Mouse (Mus musculus) kidney, embryonic 16.5 days (tissue): ENCODE measurements around the gene Pomgnt2. TPM values are rescaled to one million over a fixed set of nuclear protein-coding genes. Genes with fewer than 3 reads are reported as not detected.
A peak's percentile ranks its signal among the peaks of the same experiment; 100 is the strongest.
"Not testable (repeated sequence)": the region's sequence is repeated elsewhere in the genome, so short reads cannot be mapped to it uniquely, and the experiment has no call there.

ENCODE experiments used
- ATAC-seq: fragments of 200-750 bp; cut with Nextera tagmentation; 2 replicates; pipeline ENCODE4 v1.8.0; 2017; ENCODE audit warnings: moderate TSS enrichment; ENCODE audit not compliant: low FRiP score, low TSS enrichment
- H3K27ac ChIP-seq: fragments of 300-500 bp; sonication (generic); 2 replicates; pipeline ENCODE4 v1.5.1; 2014; ENCODE audit warnings: low read length
- H3K27me3 ChIP-seq: fragments of 300-500 bp; sonication (generic); 2 replicates; pipeline ENCODE4 v1.6.1; 2014; ENCODE audit warnings: low read length, control low read depth, mixed read lengths; ENCODE audit not compliant: insufficient read depth
- H3K36me3 ChIP-seq: fragments of 300-500 bp; sonication (generic); 2 replicates; pipeline ENCODE4 v1.6.1; 2014; ENCODE audit warnings: low read length, control low read depth, mixed read lengths; ENCODE audit not compliant: insufficient read depth
- H3K4me1 ChIP-seq: fragments of 300-500 bp; sonication (generic); 2 replicates; pipeline ENCODE4 v1.6.1; 2014; ENCODE audit warnings: low read length, control low read depth, mixed read lengths; ENCODE audit not compliant: insufficient read depth
- H3K4me2 ChIP-seq: fragments of 300-500 bp; sonication (generic); replicated peaks from 2 replicates; pipeline ENCODE4 v1.6.1; 2014; ENCODE audit warnings: low read depth, low read length
- H3K4me3 ChIP-seq: fragments of 300-500 bp; sonication (generic); 2 replicates; pipeline ENCODE4 v1.5.1; 2014; ENCODE audit warnings: mild to moderate bottlenecking, low read length
- H3K9ac ChIP-seq: fragments of 300-500 bp; sonication (generic); replicated peaks from 2 replicates; pipeline ENCODE4 v1.6.1; 2014; ENCODE audit warnings: low read length
- H3K9me3 ChIP-seq: fragments of 300-500 bp; sonication (generic); 2 replicates; pipeline ENCODE4 v1.6.1; 2016; ENCODE audit warnings: low read length, control low read depth
- WGBS: fragments of 180-500 bp; shearing (Covaris S2); extraction: QIAGEN DNeasy Blood & Tissue Kit; methylation state at CpG from one replicate; pipeline ENCODE4 v1.1.7; 2014; 5-methylcytosine and 5-hydroxymethylcytosine counted together
- polyA plus RNA-seq: library from polyadenylated mRNA; unstranded; fragments of >200 nt; fragmentation: Nextera tagmentation; extraction: Ambion mirVana; gene quantifications from 2 replicates; pipeline ENCODE4 v1.2.1, GENCODE M21; 2015

Pomgnt2 gene
- polyA plus RNA-seq, 1 experiment from 2014 or later: 19.9 TPM

GRCm38 (mm10) chr9:122027081-122027913, 30.4 kb upstream of the Pomgnt2 start:
- Histone ChIP-seq H3K4me2 (no peak overlapping the region), H3K36me3 (no peaks in the 10 kb centered on the region), H3K9ac (no peak overlapping the region), H3K4me1 (peaks cover 13% of the 10 kb centered on the region), H3K9me3 (no peaks in the 10 kb centered on the region), H3K4me3 (no peak overlapping the region), H3K27ac (peak overlapping the region; percentile 75), H3K27me3 (no peaks in the 10 kb centered on the region)
- WGBS: 53% methylated on average over 6 of the region's 6 CpGs
- peak; percentile 59; the same call in 1 of the 2 replicates for ATAC-seq

DNA sequence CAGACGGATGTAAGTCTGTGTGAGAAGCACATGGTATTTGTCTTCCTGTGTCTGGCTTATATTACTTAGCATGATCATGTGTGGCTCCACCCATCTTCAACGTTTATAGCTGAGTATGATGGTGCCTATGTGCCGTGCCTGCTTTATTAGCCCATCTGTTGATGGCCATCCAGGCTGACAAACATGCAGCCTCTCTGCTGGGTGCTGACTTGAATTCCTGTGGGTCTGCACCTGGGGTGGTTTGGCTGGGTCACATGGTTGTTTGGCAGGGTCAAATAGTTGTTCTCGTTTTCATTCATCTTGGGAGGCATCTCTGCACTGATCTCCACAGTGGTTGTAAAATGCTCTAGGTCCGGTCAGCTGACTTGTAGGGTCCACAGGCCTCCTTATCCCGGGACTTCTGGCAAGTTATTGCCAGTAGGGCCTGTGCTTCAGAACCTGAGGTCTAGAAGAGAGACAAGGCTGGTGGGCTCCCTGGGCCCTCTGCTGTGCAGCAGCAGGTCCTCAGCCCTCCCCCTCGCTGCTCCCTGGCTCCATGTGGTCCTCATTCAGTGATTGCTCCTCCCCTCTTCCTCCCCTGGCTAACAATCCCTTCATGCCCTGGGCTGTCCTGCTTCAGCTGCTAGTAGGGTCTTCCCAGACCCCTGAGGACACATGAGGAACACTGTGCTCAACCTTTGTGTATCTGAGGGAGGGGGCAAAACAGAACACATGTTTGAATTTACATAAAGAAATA, 29.1 kb upstream of the Pomgnt2 start:
- ATAC-seq: no peak
- no peak overlapping the region for H3K9ac ChIP-seq
- no peaks in the 10 kb centered on the region for H3K36me3 ChIP-seq
- peak overlapping the region; percentile 75; the same call in 1 of the 2 replicates for H3K27ac ChIP-seq
- H3K27me3 ChIP-seq: no peaks in the 10 kb centered on the region
- WGBS: 53% methylated on average over 7 of the region's 7 CpGs
- no peaks in the 10 kb centered on the region for H3K9me3 ChIP-seq
- no peak overlapping the region for H3K4me2 ChIP-seq
- H3K4me3 ChIP-seq: no peak overlapping the region
- H3K4me1 ChIP-seq: peaks cover 13% of the 10 kb centered on the region

GRCm38 (mm10) chr9:122024419-122024818, 27.5 kb upstream of the Pomgnt2 start:
- 88% methylated on average over 6 of the region's 6 CpGs for WGBS
- no peak for ATAC-seq
- Histone ChIP-seq H3K27me3 (no peaks in the 10 kb centered on the region), H3K4me1 (peaks cover 13% of the 10 kb centered on the region), H3K4me2 (no peak overlapping the region), H3K27ac (no peak overlapping the region), H3K9ac (no peak overlapping the region), H3K9me3 (no peaks in the 10 kb centered on the region), H3K4me3 (no peak overlapping the region), H3K36me3 (no peaks in the 10 kb centered on the region)

DNA sequence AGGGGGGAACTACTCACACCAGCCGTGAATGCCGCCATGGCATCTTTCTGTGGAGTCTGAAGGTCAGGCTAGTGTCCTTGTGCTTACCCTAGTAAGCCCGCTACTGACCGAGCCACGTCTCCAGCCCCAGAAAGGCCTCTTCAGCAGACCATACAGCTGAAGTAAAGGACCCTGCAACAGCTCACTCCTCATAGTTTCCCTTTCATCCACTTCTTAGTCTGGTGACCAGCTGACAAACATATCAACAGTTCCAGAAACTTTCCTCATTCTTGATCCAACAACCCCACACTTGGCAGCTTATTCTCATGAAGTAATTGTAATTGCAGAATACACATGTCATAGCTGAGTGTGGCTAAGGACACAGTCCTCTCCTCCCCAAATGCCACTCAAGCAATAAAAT, 27.0 kb upstream of the Pomgnt2 start:
- no peak overlapping the region for H3K9ac ChIP-seq
- H3K4me2 ChIP-seq: no peak overlapping the region
- H3K9me3 ChIP-seq: no peaks in the 10 kb centered on the region
- ATAC-seq: no peak
- H3K4me3 ChIP-seq: no peak overlapping the region
- no peaks in the 10 kb centered on the region for H3K27me3 ChIP-seq
- peaks cover 17% of the 10 kb centered on the region for H3K4me1 ChIP-seq
- H3K36me3 ChIP-seq: no peaks in the 10 kb centered on the region
- 81% methylated on average over 5 of the region's 5 CpGs for WGBS
- peak overlapping the region; percentile 79 for H3K27ac ChIP-seq

- H3K4me2 ChIP-seq: no peak overlapping the region
- ATAC-seq: peak; percentile 66
- H3K4me3 ChIP-seq: no peak overlapping the region
- 66% methylated on average over 9 of the region's 9 CpGs for WGBS
- no peaks in the 10 kb centered on the region for H3K36me3 ChIP-seq
- no peak overlapping the region; the same call in 1 of the 2 replicates for H3K27ac ChIP-seq
- no peaks in the 10 kb centered on the region for H3K27me3 ChIP-seq
- no peak overlapping the region for H3K9ac ChIP-seq
- peaks cover 17% of the 10 kb centered on the region for H3K4me1 ChIP-seq
- H3K9me3 ChIP-seq: no peaks in the 10 kb centered on the region
Measured at GRCm38 (mm10) chr9:122022776-122023175, 25.9 kb upstream of the Pomgnt2 start.

GRCm38 (mm10) chr9:122021581-122021980, 24.7 kb upstream of the Pomgnt2 start:
- Histone ChIP-seq H3K9me3 (no peaks in the 10 kb centered on the region), H3K4me3 (no peak overlapping the region), H3K36me3 (no peaks in the 10 kb centered on the region), H3K27ac (no peak overlapping the region), H3K9ac (no peak overlapping the region), H3K27me3 (no peaks in the 10 kb centered on the region), H3K4me2 (no peak overlapping the region), H3K4me1 (peaks cover 7% of the 10 kb centered on the region)
- 87% methylated on average over 5 of the region's 5 CpGs for WGBS
- no peak for ATAC-seq

DNA sequence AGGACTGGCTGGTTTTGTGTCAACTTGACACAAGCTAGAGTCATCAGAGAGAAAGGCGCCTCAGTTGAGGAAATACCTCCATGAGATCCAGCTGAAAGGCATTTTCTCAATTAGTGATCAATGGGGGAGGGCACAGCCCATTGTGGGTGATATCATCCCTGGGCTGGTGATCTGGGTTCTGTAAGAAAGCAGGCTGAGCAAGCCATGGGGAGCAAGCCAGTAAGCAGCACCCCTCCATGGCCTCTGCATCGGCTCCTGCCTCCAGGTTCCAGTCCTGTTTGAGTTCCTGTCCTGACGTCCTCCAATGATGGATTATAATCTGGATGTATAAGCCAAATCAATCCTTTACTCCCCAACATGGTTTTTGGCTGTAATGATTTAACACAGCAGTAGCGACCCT, 24.3 kb upstream of the Pomgnt2 start:
- H3K27ac ChIP-seq, H3K4me2 ChIP-seq, ATAC-seq, H3K4me1 ChIP-seq, H3K27me3 ChIP-seq, H3K36me3 ChIP-seq, H3K9me3 ChIP-seq, H3K9ac ChIP-seq, H3K4me3 ChIP-seq: not testable (repeated sequence)
- 92% methylated on average over 4 of the region's 4 CpGs for WGBS

DNA sequence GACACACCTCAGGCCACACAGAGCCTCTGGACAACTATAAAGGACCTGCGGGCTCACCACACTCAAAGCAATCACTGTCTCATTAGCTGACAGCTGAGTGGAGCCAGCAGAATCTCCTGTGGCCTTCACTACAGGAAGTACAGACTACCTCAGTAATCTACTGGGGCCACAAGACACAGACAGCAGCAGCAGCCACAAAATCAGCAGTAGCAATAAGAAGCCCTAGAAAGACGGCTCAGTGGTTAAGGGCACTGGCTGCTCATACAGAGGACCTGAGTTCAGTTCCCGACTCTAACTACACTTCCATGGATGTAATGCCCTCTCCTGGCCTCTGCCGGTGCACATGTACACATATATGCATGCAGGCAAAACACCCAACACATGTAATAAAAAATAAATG, 23.4 kb upstream of the Pomgnt2 start:
- H3K27me3 ChIP-seq: no peaks in the 10 kb centered on the region
- H3K9me3 ChIP-seq: no peaks in the 10 kb centered on the region
- peaks cover 4% of the 10 kb centered on the region for H3K4me1 ChIP-seq
- H3K9ac ChIP-seq: no peak overlapping the region
- H3K4me3 ChIP-seq: no peak overlapping the region
- WGBS: 78% methylated on average over 4 of the region's 4 CpGs
- H3K4me2 ChIP-seq: no peak overlapping the region
- ATAC-seq: no peak
- no peaks in the 10 kb centered on the region for H3K36me3 ChIP-seq
- H3K27ac ChIP-seq: no peak overlapping the region

GRCm38 (mm10) chr9:122018782-122019395, 22.0 kb upstream of the Pomgnt2 start:
- Histone ChIP-seq H3K27me3 (no peaks in the 10 kb centered on the region), H3K4me2 (peak overlapping the region; percentile 19), H3K9me3 (no peaks in the 10 kb centered on the region), H3K27ac (no peak overlapping the region), H3K4me1 (peaks cover 4% of the 10 kb centered on the region), H3K4me3 (no peak overlapping the region), H3K9ac (no peak overlapping the region), H3K36me3 (no peaks in the 10 kb centered on the region)
- 9% methylated on average over 8 of the region's 8 CpGs for WGBS
- peak; percentile 28; the same call in 1 of the 2 replicates for ATAC-seq
